Mouse (Mus musculus): ENCODE measurements around the gene F11. TPM values are rescaled to one million over a fixed set of nuclear protein-coding genes. Genes with fewer than 3 reads are reported as not detected.
A peak's percentile ranks its signal among the peaks of the same experiment; 100 is the strongest.

Gene F11
- polyA plus RNA-seq, 1 experiment from 2014 or later: not detected

DNA sequence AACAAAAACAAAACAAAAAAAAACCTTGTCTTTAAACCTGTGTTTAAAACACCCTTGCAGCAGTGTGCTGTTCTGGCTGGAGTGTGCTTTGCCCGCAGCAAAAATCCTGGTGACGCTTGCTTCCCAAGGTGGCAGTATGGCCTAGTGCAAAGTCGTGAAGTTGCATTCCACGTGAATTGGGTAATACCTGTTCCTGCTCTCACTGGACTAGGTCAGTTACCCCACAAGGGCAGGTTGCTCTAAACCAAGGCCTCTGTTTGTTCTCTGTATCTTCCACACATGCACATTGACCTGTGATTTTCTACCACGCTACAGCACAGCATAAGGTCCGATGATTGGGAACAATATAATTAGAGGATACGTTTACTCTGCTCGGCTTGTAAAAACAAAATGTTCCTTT lies 19.8 kb upstream of the F11 start:
- no peak for ATAC-seq
- Histone ChIP-seq H3K9me3 (replicated peaks; ENCODE audit: control insufficient read depth, low read length) (no peaks in the 10 kb centered on the region), H3K4me2 (ENCODE audit: low read length) (no peak overlapping the region), H3K36me3 (ENCODE audit: control insufficient read depth, insufficient read depth, low read length) (no peaks in the 10 kb centered on the region), H3K27ac (ENCODE audit: low read depth, low read length) (no peak overlapping the region), H3K9ac (ENCODE audit: low read length) (no peak overlapping the region), H3K4me1 (ENCODE audit: control insufficient read depth, insufficient read depth, low read length) (no peaks in the 10 kb centered on the region), H3K27me3 (replicated peaks; ENCODE audit: control insufficient read depth, insufficient read depth, low read length) (no peaks in the 10 kb centered on the region), H3K4me3 (ENCODE audit: low read depth, low read length) (no peak overlapping the region)
- 83% methylated on average over 8 of the region's 8 CpGs for WGBS
- no peak for DNase-seq (ENCODE audit: low spot score)

DNA sequence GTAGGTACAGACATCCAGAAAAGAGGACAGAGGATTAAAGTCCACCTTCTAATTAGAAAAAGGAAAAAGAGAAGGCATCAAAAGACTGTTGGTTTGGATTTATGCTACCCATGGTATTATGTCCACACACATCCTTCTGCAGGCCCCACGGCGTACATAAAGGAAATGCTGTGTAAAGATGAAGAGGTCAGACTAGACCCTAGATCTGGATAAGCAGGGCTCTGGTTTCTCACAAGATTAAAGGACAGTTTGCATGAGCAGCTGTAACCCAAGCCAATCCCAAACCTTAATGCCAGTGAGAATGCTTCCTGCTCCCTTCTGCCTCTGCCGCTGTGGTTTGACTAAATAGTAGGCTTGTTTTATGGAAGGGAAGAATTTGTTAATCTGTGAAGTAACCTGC lies 15.6 kb upstream of the F11 start:
- DNase-seq (ENCODE audit: low spot score) (no peak), ATAC-seq (no peak)
- 88% methylated on average over 3 of the region's 3 CpGs for WGBS
- H3K9ac ChIP-seq (ENCODE audit: low read length): no peak overlapping the region
- no peaks in the 10 kb centered on the region for H3K36me3 ChIP-seq (ENCODE audit: control insufficient read depth, insufficient read depth, low read length)
- no peak overlapping the region for H3K27ac ChIP-seq (ENCODE audit: low read depth, low read length)
- no peak overlapping the region for H3K4me2 ChIP-seq (ENCODE audit: low read length)
- no peaks in the 10 kb centered on the region for H3K4me1 ChIP-seq (ENCODE audit: control insufficient read depth, insufficient read depth, low read length)
- H3K9me3 ChIP-seq (replicated peaks; ENCODE audit: control insufficient read depth, low read length): no peaks in the 10 kb centered on the region
- H3K4me3 ChIP-seq (ENCODE audit: low read depth, low read length): no peak overlapping the region
- H3K27me3 ChIP-seq (replicated peaks; ENCODE audit: control insufficient read depth, insufficient read depth, low read length): no peaks in the 10 kb centered on the region

DNA sequence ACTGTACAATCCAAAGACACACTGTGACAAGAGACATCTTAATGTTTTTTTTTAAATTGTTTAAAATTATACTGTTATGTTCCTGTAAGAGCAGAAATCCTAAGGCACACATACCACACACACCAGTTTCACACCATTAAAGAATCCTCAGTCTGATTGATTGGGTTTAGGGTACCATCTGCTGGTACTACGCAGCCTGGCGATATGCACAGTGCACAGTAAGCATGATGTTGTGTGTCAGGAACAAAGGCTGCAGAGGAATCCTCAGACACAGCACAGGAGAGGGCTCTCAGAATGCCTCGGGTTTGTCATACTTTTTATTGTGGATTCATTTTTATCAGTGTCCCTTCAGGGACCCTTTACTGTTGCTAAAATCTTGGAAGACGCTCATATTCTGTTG lies 12.5 kb upstream of the F11 start:
- peak; percentile 66; the same call in 1 of the 2 replicates for ATAC-seq
- Histone ChIP-seq H3K9ac (ENCODE audit: low read length) (no peak overlapping the region), H3K4me1 (ENCODE audit: control insufficient read depth, insufficient read depth, low read length) (no peaks in the 10 kb centered on the region), H3K36me3 (ENCODE audit: control insufficient read depth, insufficient read depth, low read length) (no peaks in the 10 kb centered on the region), H3K4me3 (ENCODE audit: low read depth, low read length) (no peak overlapping the region), H3K9me3 (replicated peaks; ENCODE audit: control insufficient read depth, low read length) (no peaks in the 10 kb centered on the region), H3K27me3 (replicated peaks; ENCODE audit: control insufficient read depth, insufficient read depth, low read length) (no peaks in the 10 kb centered on the region), H3K4me2 (ENCODE audit: low read length) (no peak overlapping the region), H3K27ac (ENCODE audit: low read depth, low read length) (no peak overlapping the region)
- WGBS: 80% methylated on average over 4 of the region's 4 CpGs
- DNase-seq (ENCODE audit: low spot score): peak; percentile 25

DNA sequence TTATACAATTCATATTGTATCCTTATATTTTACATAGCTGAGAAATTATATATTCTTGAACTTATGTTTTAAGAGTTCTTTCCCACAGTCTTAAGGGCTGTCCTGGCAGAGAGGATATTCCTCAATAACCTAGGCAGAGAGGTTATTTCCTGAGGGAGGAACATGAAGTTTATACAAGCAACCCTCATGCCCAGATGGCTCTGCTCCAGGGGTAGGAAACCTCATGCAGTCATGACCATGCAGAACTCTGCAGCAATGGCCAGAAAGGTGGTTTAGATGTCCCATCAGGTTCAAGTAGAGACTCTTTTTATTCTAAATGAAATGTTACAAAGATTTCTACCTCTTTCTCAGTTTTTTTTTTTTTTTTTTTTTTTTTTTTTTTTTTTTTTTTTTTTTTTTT lies 7.2 kb upstream of the F11 start:
- Histone ChIP-seq H3K4me1 (ENCODE audit: control insufficient read depth, insufficient read depth, low read length) (no peaks in the 10 kb centered on the region), H3K4me2 (ENCODE audit: low read length) (no peak overlapping the region), H3K36me3 (ENCODE audit: control insufficient read depth, insufficient read depth, low read length) (no peaks in the 10 kb centered on the region), H3K4me3 (ENCODE audit: low read depth, low read length) (no peak overlapping the region), H3K9ac (ENCODE audit: low read length) (no peak overlapping the region), H3K9me3 (replicated peaks; ENCODE audit: control insufficient read depth, low read length) (no peaks in the 10 kb centered on the region), H3K27me3 (replicated peaks; ENCODE audit: control insufficient read depth, insufficient read depth, low read length) (no peaks in the 10 kb centered on the region), H3K27ac (ENCODE audit: low read depth, low read length) (no peak overlapping the region)
- no peak for DNase-seq (ENCODE audit: low spot score)
- ATAC-seq: no peak

DNA sequence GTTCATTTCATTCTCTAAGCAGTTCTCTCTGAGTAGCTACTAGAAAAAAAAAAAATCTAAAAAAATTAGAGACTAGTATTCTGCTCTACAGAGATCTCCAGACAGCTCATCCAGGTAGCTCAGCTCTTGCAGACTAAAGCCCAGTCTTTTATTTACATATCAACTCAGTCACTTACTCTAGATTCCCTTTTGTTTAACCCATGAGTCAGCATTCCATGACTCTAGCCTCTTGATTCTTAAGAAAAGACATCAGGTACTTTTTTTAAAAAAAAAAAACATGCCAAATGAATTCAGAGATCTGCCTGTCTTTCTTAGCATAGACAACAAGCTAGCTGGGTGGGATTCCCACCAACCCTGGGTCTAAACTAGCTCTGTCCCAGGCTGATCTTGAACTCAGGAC lies 6.7 kb upstream of the F11 start:
- Histone ChIP-seq H3K9ac (ENCODE audit: low read length) (no peak overlapping the region), H3K27ac (ENCODE audit: low read depth, low read length) (no peak overlapping the region), H3K9me3 (replicated peaks; ENCODE audit: control insufficient read depth, low read length) (no peaks in the 10 kb centered on the region), H3K36me3 (ENCODE audit: control insufficient read depth, insufficient read depth, low read length) (no peaks in the 10 kb centered on the region), H3K4me3 (ENCODE audit: low read depth, low read length) (no peak overlapping the region), H3K27me3 (replicated peaks; ENCODE audit: control insufficient read depth, insufficient read depth, low read length) (no peaks in the 10 kb centered on the region), H3K4me2 (ENCODE audit: low read length) (no peak overlapping the region), H3K4me1 (ENCODE audit: control insufficient read depth, insufficient read depth, low read length) (no peaks in the 10 kb centered on the region)
- ATAC-seq: no peak
- DNase-seq (ENCODE audit: low spot score): no peak

DNA sequence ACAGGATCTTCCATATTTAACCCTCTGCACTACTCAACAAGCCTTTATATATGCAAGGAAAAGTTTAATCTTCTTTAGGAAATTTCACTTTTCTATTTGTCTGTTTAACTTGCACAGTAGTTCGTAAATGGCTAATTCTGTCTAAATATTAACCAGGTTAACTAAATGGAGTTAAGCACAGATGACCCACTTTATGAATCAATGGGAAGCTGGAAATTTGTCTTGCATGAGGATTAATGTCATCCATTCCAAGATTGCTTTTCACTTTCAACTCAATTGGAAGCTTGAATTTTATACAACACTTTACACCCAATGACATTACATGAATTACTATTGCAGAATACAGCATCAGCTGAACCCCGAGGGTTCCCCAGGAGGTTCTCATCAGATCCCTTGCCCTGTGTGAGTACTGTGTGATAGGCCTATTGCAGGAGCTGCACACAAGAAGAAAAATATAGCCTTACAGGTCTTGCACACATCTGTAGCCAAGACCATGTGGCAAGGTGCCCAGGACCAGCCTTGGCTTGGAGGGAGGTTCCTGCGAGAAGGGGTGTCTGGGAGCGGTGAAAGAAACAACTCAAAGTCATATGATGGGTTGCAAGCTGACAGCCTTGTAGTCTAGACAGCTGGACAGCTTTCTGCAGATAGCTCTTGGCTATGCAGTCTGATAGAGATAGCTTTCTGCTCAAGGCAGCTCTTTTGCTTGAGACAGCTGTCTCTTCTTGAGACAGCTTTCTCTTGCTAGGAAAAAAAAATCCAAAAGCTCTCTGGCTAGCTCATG lies 6.0 kb upstream of the F11 start:
- H3K9me3 ChIP-seq (replicated peaks; ENCODE audit: control insufficient read depth, low read length): no peaks in the 10 kb centered on the region
- no peak overlapping the region for H3K4me2 ChIP-seq (ENCODE audit: low read length)
- no peaks in the 10 kb centered on the region for H3K36me3 ChIP-seq (ENCODE audit: control insufficient read depth, insufficient read depth, low read length)
- H3K27me3 ChIP-seq (replicated peaks; ENCODE audit: control insufficient read depth, insufficient read depth, low read length): no peaks in the 10 kb centered on the region
- no peak for ATAC-seq
- WGBS: 88% methylated on average over 4 of the region's 4 CpGs
- DNase-seq (ENCODE audit: low spot score): no peak
- no peaks in the 10 kb centered on the region for H3K4me1 ChIP-seq (ENCODE audit: control insufficient read depth, insufficient read depth, low read length)
- no peak overlapping the region for H3K9ac ChIP-seq (ENCODE audit: low read length)
- H3K27ac ChIP-seq (ENCODE audit: low read depth, low read length): no peak overlapping the region
- no peak overlapping the region for H3K4me3 ChIP-seq (ENCODE audit: low read depth, low read length)

DNA sequence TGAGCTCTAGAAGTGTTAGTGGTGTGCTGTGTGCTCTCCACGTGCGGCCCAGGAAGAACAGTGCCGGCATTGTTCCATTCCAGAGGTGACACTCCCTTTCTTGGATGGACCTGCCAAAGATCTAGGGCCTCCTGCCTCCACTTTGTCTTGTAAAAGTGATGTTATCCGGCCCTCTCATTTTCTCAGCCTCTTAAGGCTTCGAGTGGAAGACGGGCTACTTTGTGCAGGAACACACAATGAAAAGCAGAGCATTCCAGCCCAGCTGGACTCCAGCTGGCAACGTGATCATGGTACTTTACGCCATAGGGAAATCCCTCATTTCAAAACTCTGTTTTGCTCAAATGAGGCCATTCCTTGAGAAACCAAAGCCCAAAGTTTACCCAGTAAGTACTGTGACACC lies 5.2 kb upstream of the F11 start:
- Histone ChIP-seq H3K4me2 (ENCODE audit: low read length) (no peak overlapping the region), H3K36me3 (ENCODE audit: control insufficient read depth, insufficient read depth, low read length) (no peaks in the 10 kb centered on the region), H3K9ac (ENCODE audit: low read length) (no peak overlapping the region), H3K27ac (ENCODE audit: low read depth, low read length) (no peak overlapping the region), H3K9me3 (replicated peaks; ENCODE audit: control insufficient read depth, low read length) (no peaks in the 10 kb centered on the region), H3K27me3 (replicated peaks; ENCODE audit: control insufficient read depth, insufficient read depth, low read length) (no peaks in the 10 kb centered on the region), H3K4me1 (ENCODE audit: control insufficient read depth, insufficient read depth, low read length) (no peaks in the 10 kb centered on the region), H3K4me3 (ENCODE audit: low read depth, low read length) (no peak overlapping the region)
- 39% methylated on average over 8 of the region's 8 CpGs for WGBS
- DNase-seq (ENCODE audit: low spot score): no peak
- no peak for ATAC-seq

DNA sequence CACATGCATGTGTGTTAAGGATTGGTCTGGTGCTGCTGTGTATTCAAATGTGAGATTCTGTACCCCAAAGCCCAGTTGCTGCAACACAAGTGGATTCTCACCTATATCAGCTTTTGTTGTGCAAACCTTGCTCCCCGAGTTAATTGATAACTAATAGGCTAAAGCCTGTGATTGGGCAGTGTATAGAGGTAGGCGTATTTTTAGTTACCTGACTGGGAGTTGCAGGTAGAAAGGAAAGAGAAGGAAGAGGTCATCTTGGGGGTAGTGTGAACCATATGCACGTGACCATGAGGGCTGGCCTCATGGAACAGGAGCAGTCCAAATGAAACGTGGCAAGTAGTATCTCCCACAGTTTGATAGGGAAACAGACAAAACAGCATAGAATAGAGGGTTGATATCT lies 3.1 kb upstream of the F11 start:
- H3K36me3 ChIP-seq (ENCODE audit: control insufficient read depth, insufficient read depth, low read length): no peaks in the 10 kb centered on the region
- no peaks in the 10 kb centered on the region for H3K9me3 ChIP-seq (replicated peaks; ENCODE audit: control insufficient read depth, low read length)
- WGBS: 92% methylated on average over 4 of the region's 4 CpGs
- DNase-seq (ENCODE audit: low spot score): no peak
- H3K27ac ChIP-seq (ENCODE audit: low read depth, low read length): no peak overlapping the region
- H3K4me2 ChIP-seq (ENCODE audit: low read length): no peak overlapping the region
- ATAC-seq: no peak
- H3K4me3 ChIP-seq (ENCODE audit: low read depth, low read length): no peak overlapping the region
- no peaks in the 10 kb centered on the region for H3K4me1 ChIP-seq (ENCODE audit: control insufficient read depth, insufficient read depth, low read length)
- no peak overlapping the region for H3K9ac ChIP-seq (ENCODE audit: low read length)
- no peaks in the 10 kb centered on the region for H3K27me3 ChIP-seq (replicated peaks; ENCODE audit: control insufficient read depth, insufficient read depth, low read length)

DNA sequence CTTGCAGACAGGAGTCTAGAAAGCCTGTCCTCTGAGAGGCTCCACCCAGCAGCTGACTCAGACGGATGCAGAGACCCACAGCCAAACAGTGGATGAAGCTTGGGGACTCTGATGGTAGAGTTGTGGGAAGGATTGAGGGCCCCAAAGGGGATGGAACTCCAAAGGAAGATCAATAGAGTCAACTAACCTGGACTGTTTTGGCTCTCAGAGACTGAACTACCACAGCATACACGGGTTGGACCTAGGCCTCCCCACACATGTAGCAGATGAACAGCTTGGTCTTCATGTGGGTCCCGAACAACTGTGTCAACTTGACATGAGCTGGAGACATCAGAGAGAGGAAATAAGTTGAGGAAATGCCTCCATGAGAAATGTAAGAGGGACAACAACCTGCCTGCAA lies 1.0 kb upstream of the F11 start:
- DNase-seq (ENCODE audit: low spot score) (no peak), ATAC-seq (no peak)
- H3K27ac ChIP-seq (ENCODE audit: low read depth, low read length): no peak overlapping the region
- no peaks in the 10 kb centered on the region for H3K27me3 ChIP-seq (replicated peaks; ENCODE audit: control insufficient read depth, insufficient read depth, low read length)
- no peak overlapping the region for H3K9ac ChIP-seq (ENCODE audit: low read length)
- WGBS: 88% methylated on average over 3 of the region's 3 CpGs
- H3K4me1 ChIP-seq (ENCODE audit: control insufficient read depth, insufficient read depth, low read length): no peaks in the 10 kb centered on the region
- H3K36me3 ChIP-seq (ENCODE audit: control insufficient read depth, insufficient read depth, low read length): no peaks in the 10 kb centered on the region
- no peak overlapping the region for H3K4me2 ChIP-seq (ENCODE audit: low read length)
- no peak overlapping the region for H3K4me3 ChIP-seq (ENCODE audit: low read depth, low read length)
- no peaks in the 10 kb centered on the region for H3K9me3 ChIP-seq (replicated peaks; ENCODE audit: control insufficient read depth, low read length)
